Mouse (Mus musculus) thymus, postnatal 14 days (tissue): Measurements from ENCODE around the gene Rgs3.

Experiments
- DNase-seq: peaks from one replicate; pipeline ENCODE4 v3.0.0; 2021

Rgs3 gene

GRCm38 (mm10) chr4:62559797-62560329 lies at the start of gene Rgs3:
Gene Rgs3, plus strand, starts transcription at chr4:62559847.
- DNase-seq = no peak

- no peak for DNase-seq
Observed at GRCm38 (mm10) chr4:62509946-62510345, 49.7 kb upstream of the Rgs3 start.

GRCm38 (mm10) chr4:62513998-62514506 lies 45.6 kb upstream of the Rgs3 start:
- no peak for DNase-seq

- DNase-seq = no peak
Observed at GRCm38 (mm10) chr4:62514995-62515394, 44.7 kb upstream of the Rgs3 start.

- no peak for DNase-seq
Observed at GRCm38 (mm10) chr4:62515490-62515889, 44.2 kb upstream of the Rgs3 start.

- DNase-seq = no peak
Observed at GRCm38 (mm10) chr4:62516079-62516478, 43.6 kb upstream of the Rgs3 start.

GRCm38 (mm10) chr4:62516579-62516978 lies 43.1 kb upstream of the Rgs3 start:
- DNase-seq = no peak

- DNase-seq = no peak
Observed at GRCm38 (mm10) chr4:62517046-62517445, 42.6 kb upstream of the Rgs3 start.

GRCm38 (mm10) chr4:62517538-62518415 lies 41.9 kb upstream of the Rgs3 start:
- DNase-seq = no peak

GRCm38 (mm10) chr4:62518416-62519121 lies 41.1 kb upstream of the Rgs3 start:
- DNase-seq = peak; percentile 44

- no peak for DNase-seq
Observed at GRCm38 (mm10) chr4:62519122-62519848, 40.4 kb upstream of the Rgs3 start.

GRCm38 (mm10) chr4:62519849-62520233 lies 39.8 kb upstream of the Rgs3 start, which contains the start of gene Alad:
Gene Alad, minus strand, starts transcription at chr4:62519918.
- DNase-seq = peak; percentile 82

- DNase-seq = no peak
Observed at GRCm38 (mm10) chr4:62520892-62521400, 38.7 kb upstream of the Rgs3 start.

- peak; percentile 95 for DNase-seq
Observed at GRCm38 (mm10) chr4:62524651-62525488, 34.8 kb upstream of the Rgs3 start, which contains the start of the genes Pole3 and 4933430I17Rik. Gene Pole3, minus strand, starts transcription at chr4:62525068. Gene 4933430I17Rik, plus strand, starts transcription at chr4:62525369.

GRCm38 (mm10) chr4:62525489-62525811 lies 34.2 kb upstream of the Rgs3 start:
- DNase-seq = no peak

GRCm38 (mm10) chr4:62526256-62526655 lies 33.4 kb upstream of the Rgs3 start:
- DNase-seq = no peak

- no peak for DNase-seq
Observed at GRCm38 (mm10) chr4:62527655-62528054, 32.0 kb upstream of the Rgs3 start.

GRCm38 (mm10) chr4:62533729-62534128 lies 25.9 kb upstream of the Rgs3 start:
- no peak for DNase-seq

GRCm38 (mm10) chr4:62541802-62542201 lies 17.8 kb upstream of the Rgs3 start:
- DNase-seq = no peak

GRCm38 (mm10) chr4:62543782-62544181 lies 15.9 kb upstream of the Rgs3 start:
- DNase-seq = no peak

- DNase-seq = no peak
Observed at GRCm38 (mm10) chr4:62544801-62545200, 14.8 kb upstream of the Rgs3 start.

GRCm38 (mm10) chr4:62551966-62552365 lies 7.7 kb upstream of the Rgs3 start:
- peak; percentile 66 for DNase-seq
